Mouse (Mus musculus) limb, embryonic 11.5 days (tissue): ENCODE results near the gene Traf3ip1. TPM values are rescaled to one million over a fixed set of nuclear protein-coding genes. Genes with fewer than 3 reads are reported as not detected.

ENCODE experiments used
- ATAC-seq: fragments of 200-750 bp; cut with Nextera tagmentation; 2 replicates; pipeline ENCODE4 v1.8.0; 2017; ENCODE audit warnings: low read depth; ENCODE audit not compliant: insufficient number of reproducible peaks, low FRiP score, low TSS enrichment
- DNase-seq: peaks from one replicate; pipeline ENCODE4 v3.0.0-alpha.2; 2015; ENCODE audit warnings: low spot score
- H3K27ac ChIP-seq: fragments of 300-500 bp; sonication (generic); replicated peaks from 2 replicates; pipeline ENCODE4 v1.5.1; 2014; ENCODE audit warnings: low read depth, mild to moderate bottlenecking, low read length
- H3K27me3 ChIP-seq: fragments of 300-500 bp; sonication (generic); 2 replicates; pipeline ENCODE4 v1.6.1; 2014; ENCODE audit warnings: mild to moderate bottlenecking, low read length, mixed read lengths; ENCODE audit not compliant: control insufficient read depth, insufficient read depth
- H3K36me3 ChIP-seq: fragments of 300-500 bp; sonication (generic); 2 replicates; pipeline ENCODE4 v1.6.1; 2014; ENCODE audit warnings: mild to moderate bottlenecking, low read length, moderate library complexity, mixed read lengths; ENCODE audit not compliant: control insufficient read depth, insufficient read depth
- H3K4me1 ChIP-seq: fragments of 300-500 bp; sonication (generic); 2 replicates; pipeline ENCODE4 v1.6.1; 2014; ENCODE audit warnings: low read length, mixed read lengths; ENCODE audit not compliant: control insufficient read depth, insufficient read depth
- H3K4me2 ChIP-seq: fragments of 300-500 bp; sonication (generic); 2 replicates; pipeline ENCODE4 v1.6.1; 2014; ENCODE audit warnings: low read depth, mild to moderate bottlenecking, moderate library complexity; ENCODE audit not compliant: severe bottlenecking
- H3K4me3 ChIP-seq: fragments of 300-500 bp; sonication (generic); 2 replicates; pipeline ENCODE4 v1.5.1; 2014; ENCODE audit warnings: low read depth, low read length
- H3K9ac ChIP-seq: fragments of 300-500 bp; sonication (generic); 2 replicates; pipeline ENCODE4 v1.6.1; 2014; ENCODE audit warnings: mild to moderate bottlenecking, low read length
- H3K9me3 ChIP-seq: fragments of 300-500 bp; sonication (generic); 2 replicates; pipeline ENCODE4 v1.6.1; 2016; ENCODE audit warnings: low read length; ENCODE audit not compliant: control insufficient read depth
- WGBS: fragments of 180-500 bp; shearing (Covaris S2); extraction: QIAGEN DNeasy Blood & Tissue Kit; methylation state at CpG from one replicate; pipeline ENCODE4 v1.1.7; 2014; 5-methylcytosine and 5-hydroxymethylcytosine counted together
- polyA plus RNA-seq: library from polyadenylated mRNA; unstranded; fragments of >200 nt; fragmentation: Nextera tagmentation; extraction: Ambion mirVana; gene quantifications from 2 replicates; pipeline ENCODE4 v1.2.1, GENCODE M21; 2014

Gene Traf3ip1
- polyA plus RNA-seq, 1 experiment from 2014 or later: 8.3 TPM

- H3K27ac ChIP-seq: no peak overlapping the region
- WGBS: 12% methylated on average over 15 of the region's 15 CpGs
Observed at GRCm38 (mm10) chr1:91541042-91541592, 46.7 kb downstream of the Traf3ip1 start.

DNA sequence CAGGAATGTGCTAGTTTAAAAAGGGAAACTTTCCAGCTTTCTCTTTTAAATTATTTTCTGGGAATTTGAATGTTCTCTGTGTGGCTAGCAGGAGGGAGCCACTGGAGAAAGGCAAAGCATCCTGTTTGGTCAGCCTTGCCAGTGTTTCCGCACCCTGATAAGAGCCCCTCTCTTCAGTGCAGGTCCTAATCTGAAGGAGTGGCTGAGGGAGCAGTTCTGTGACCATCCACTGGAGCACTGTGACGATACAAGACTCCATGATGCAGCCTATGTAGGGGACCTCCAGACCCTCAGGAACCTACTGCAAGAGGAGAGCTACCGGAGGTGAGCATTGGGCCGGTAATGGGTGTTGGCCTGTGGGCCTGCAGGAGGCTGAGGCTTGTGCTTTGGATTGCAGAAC lies 49.5 kb downstream of the Traf3ip1 start:
- H3K4me1 ChIP-seq: peaks cover 10% of the 10 kb centered on the region
- H3K4me2 ChIP-seq: no peak overlapping the region
- 89% methylated on average over 4 of the region's 4 CpGs for WGBS
- H3K27me3 ChIP-seq: peaks cover 8% of the 10 kb centered on the region; the same call in 1 of the 2 replicates
- H3K9me3 ChIP-seq: no peaks in the 10 kb centered on the region
- ATAC-seq (no peak), DNase-seq (no peak)
- no peaks in the 10 kb centered on the region for H3K36me3 ChIP-seq
- no peak overlapping the region for H3K27ac ChIP-seq
- H3K4me3 ChIP-seq: no peak overlapping the region
- H3K9ac ChIP-seq: no peak overlapping the region

More at GRCm38 (mm10) chr1:91541042-91541592, 46.7 kb downstream of the Traf3ip1 start:
- peak overlapping the region; percentile 97 for H3K4me2 ChIP-seq
- no peaks in the 10 kb centered on the region for H3K36me3 ChIP-seq
- ATAC-seq (peak; percentile 18; the same call in 1 of the 2 replicates), DNase-seq (no peak)
- no peaks in the 10 kb centered on the region for H3K9me3 ChIP-seq
- H3K27me3 ChIP-seq: peaks cover 16% of the 10 kb centered on the region; the same call in 1 of the 2 replicates
- peak overlapping the region; percentile 84 for H3K4me3 ChIP-seq
- peaks cover 10% of the 10 kb centered on the region for H3K4me1 ChIP-seq
- H3K9ac ChIP-seq: peak overlapping the region; percentile 51

GRCm38 (mm10) chr1:91545226-91545625 lies 50.8 kb downstream of the Traf3ip1 start:
- no peaks in the 10 kb centered on the region for H3K36me3 ChIP-seq
- H3K27ac ChIP-seq: no peak overlapping the region
- no peak for DNase-seq
- H3K27me3 ChIP-seq: no peaks in the 10 kb centered on the region
- H3K4me3 ChIP-seq: no peak overlapping the region
- no peak overlapping the region for H3K4me2 ChIP-seq
- H3K9ac ChIP-seq: no peak overlapping the region
- ATAC-seq: no peak
- 87% methylated on average over 1 of the region's 1 CpGs for WGBS
- peaks cover 6% of the 10 kb centered on the region; the same call in 1 of the 2 replicates for H3K4me1 ChIP-seq
- no peaks in the 10 kb centered on the region for H3K9me3 ChIP-seq

DNA sequence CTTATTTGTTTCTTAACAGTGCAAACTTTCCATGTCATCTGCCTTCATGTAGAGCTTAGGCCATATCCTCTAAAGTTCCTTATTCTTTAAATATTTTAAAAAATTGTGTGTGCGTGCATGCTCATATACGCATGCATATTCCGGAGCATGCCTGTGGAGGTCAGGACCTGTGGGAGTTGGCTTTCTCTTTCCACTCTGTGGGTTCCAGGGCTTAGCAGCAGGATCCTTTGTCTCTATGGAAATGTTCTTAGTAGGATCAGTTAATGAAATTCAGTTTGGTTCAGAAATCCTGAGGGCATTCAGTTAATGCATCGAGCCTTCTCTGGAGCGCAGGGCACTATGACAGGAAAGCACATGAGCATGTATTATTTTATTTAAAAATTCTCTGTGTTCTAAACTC lies 53.1 kb downstream of the Traf3ip1 start:
- Histone ChIP-seq H3K27me3 (no peaks in the 10 kb centered on the region), H3K4me2 (no peak overlapping the region), H3K27ac (no peak overlapping the region), H3K9me3 (no peaks in the 10 kb centered on the region), H3K4me1 (no peaks in the 10 kb centered on the region), H3K4me3 (no peak overlapping the region), H3K9ac (no peak overlapping the region), H3K36me3 (peaks cover 4% of the 10 kb centered on the region; the same call in 1 of the 2 replicates)
- WGBS: 99% methylated on average over 5 of the region's 5 CpGs
- ATAC-seq: no peak
- DNase-seq: no peak

- 74% methylated on average over 2 of the region's 2 CpGs for WGBS
- DNase-seq (no peak), ATAC-seq (no peak)
- Histone ChIP-seq H3K9ac (no peak overlapping the region), H3K9me3 (no peaks in the 10 kb centered on the region), H3K4me2 (no peak overlapping the region), H3K27me3 (no peaks in the 10 kb centered on the region), H3K36me3 (peaks cover 4% of the 10 kb centered on the region; the same call in 1 of the 2 replicates), H3K27ac (no peak overlapping the region), H3K4me3 (no peak overlapping the region), H3K4me1 (no peaks in the 10 kb centered on the region)
Observed at GRCm38 (mm10) chr1:91549073-91549472, 54.6 kb downstream of the Traf3ip1 start.

DNA sequence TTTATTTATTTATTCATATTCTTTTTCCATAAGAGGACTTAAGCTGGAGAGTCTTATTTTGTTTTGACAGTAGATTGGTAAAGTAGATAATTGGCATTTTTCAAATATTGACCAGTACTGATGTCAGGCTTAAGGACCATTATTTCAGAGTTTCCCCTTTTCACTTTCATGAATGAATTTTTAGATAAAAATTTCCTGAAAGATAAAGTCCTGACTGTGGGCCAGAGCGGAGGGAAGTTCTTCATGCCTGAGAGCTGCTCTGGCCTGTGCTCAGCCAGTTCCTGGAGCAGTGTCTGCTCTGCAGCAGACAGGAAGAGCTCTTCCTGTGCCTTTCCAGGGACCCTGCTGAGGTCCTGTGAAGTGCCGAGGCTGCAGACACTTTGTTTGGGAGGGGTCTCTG lies 62.7 kb downstream of the Traf3ip1 start:
- WGBS: 68% methylated on average over 2 of the region's 2 CpGs
- Histone ChIP-seq H3K36me3 (peaks cover 2% of the 10 kb centered on the region), H3K4me3 (no peak overlapping the region), H3K9ac (no peak overlapping the region), H3K4me1 (no peaks in the 10 kb centered on the region), H3K27ac (no peak overlapping the region), H3K27me3 (no peaks in the 10 kb centered on the region), H3K4me2 (no peak overlapping the region), H3K9me3 (no peaks in the 10 kb centered on the region)
- ATAC-seq (no peak), DNase-seq (no peak)

DNA sequence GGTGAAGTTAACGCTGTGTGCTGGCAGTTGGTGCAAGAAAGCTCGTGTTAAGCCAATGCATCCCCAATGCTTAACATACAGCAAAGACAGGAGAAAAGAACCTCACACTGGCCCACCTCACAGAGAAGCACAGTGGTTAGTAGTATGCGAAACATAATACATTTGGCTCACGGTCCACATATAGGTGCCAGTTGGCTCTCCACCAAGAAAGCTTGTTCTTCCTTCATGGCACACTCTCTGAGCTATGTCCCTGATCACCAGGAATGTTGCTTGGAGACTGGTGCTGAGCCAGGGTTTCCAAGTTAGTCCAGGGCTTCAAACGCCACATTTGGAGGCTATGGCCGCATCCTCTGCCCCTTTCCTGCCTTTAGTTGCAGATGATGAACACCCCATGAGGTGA lies 66.8 kb downstream of the Traf3ip1 start:
- no peak for DNase-seq
- no peaks in the 10 kb centered on the region; the same call in 1 of the 2 replicates for H3K36me3 ChIP-seq
- no peak overlapping the region for H3K9ac ChIP-seq

DNA sequence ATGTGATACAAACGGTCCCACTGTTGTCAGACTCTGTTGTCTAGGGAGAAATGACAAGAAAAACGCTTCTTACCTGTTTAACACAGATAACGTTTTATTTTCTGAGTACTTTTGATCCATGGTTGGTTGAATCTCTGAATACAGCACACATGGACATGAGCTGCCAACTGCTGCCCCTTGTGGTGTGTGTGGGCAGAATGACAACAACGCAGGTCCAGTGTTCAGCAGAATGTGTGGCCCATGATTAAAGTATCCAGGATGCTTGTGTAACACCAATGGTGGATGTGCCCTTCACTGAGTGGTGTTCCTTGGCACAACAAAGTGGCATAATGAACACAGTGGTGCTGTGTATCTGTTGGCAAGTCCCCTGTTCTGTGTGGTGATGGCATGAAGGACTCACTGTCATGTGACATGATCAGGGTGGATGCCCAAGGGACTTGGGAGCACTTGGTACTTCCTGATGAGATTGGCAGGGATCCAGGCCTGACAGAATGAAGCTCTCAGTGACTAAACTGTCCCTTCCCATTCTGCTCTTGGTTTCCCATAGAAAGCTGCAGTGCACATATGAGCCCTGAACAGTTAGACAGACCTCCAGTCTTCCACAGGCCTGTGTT lies 68.6 kb downstream of the Traf3ip1 start:
- no peak overlapping the region for H3K27ac ChIP-seq
- H3K4me1 ChIP-seq: peaks cover 6% of the 10 kb centered on the region; the same call in 1 of the 2 replicates
- DNase-seq: no peak
- H3K9ac ChIP-seq: no peak overlapping the region
- no peak overlapping the region for H3K4me3 ChIP-seq
- no peaks in the 10 kb centered on the region for H3K9me3 ChIP-seq
- no peak overlapping the region for H3K4me2 ChIP-seq
- WGBS: 90% methylated on average over 4 of the region's 4 CpGs
- no peaks in the 10 kb centered on the region for H3K36me3 ChIP-seq
- ATAC-seq: no peak
- no peaks in the 10 kb centered on the region for H3K27me3 ChIP-seq

More for the DNA sequence above, 66.8 kb downstream of the Traf3ip1 start:
- Histone ChIP-seq H3K27me3 (no peaks in the 10 kb centered on the region), H3K27ac (no peak overlapping the region), H3K4me1 (peaks cover 6% of the 10 kb centered on the region; the same call in 1 of the 2 replicates), H3K4me3 (no peak overlapping the region), H3K9me3 (no peaks in the 10 kb centered on the region), H3K4me2 (no peak overlapping the region)
- 90% methylated on average over 6 of the region's 6 CpGs for WGBS
- no peak for ATAC-seq
